Mouse (Mus musculus) left cerebral cortex, postnatal 25 days (tissue): ENCODE data around the gene Gtf2h2. TPM values are rescaled to one million over a fixed set of nuclear protein-coding genes. Genes with fewer than 3 reads are reported as not detected.
"Not testable (repeated sequence)": the region's sequence is repeated elsewhere in the genome, so short reads cannot be mapped to it uniquely, and the experiment has no call there.

ENCODE experiments used
- DNase-seq, 2 experiments: peaks; one replicate each; pipeline ENCODE4 v3.0.0; 2022; ENCODE audit warnings: low spot score in 2 of 2, mixed read lengths in 1 of 2
- intact Hi-C: fragments of 180-260 bp; cut with DNase I; formaldehyde crosslinking; loops from one replicate; pipeline ENCODE4 v1.15.1; 2025
- total RNA-seq, 2 experiments: library from RNA; stranded (reverse); gene quantifications; 2 replicates each; pipeline ENCODE4 v1.2.3; 2021

Gene Gtf2h2
- total RNA-seq, 2 experiments from 2014 or later: 28.6 to 34.8 TPM

GRCm38 (mm10) chr13:100493313-100493712, 934 bp upstream of the Gtf2h2 start:
- DNase-seq: no peak
- intact Hi-C loops: no loop called here

- intact Hi-C loops: loop anchor here (1.0 kb wide), 1 partner anchor 125 kb away; the partner anchor contains the start of gene Marveld2
- no peak for DNase-seq
Observed at GRCm38 (mm10) chr13:100491623-100492022, 756 bp downstream of the Gtf2h2 start.

GRCm38 (mm10) chr13:100490424-100490823, 2.0 kb downstream of the Gtf2h2 start:
- intact Hi-C loops: no loop called here
- DNase-seq: peak in 1 of 2 experiments; percentile 17

- intact Hi-C loops: no loop called here
- DNase-seq: no peak
Observed at GRCm38 (mm10) chr13:100483610-100484009, 8.8 kb downstream of the Gtf2h2 start.

- intact Hi-C loops: no loop called here
- DNase-seq: no peak
Observed at GRCm38 (mm10) chr13:100463527-100464222, 28.7 kb downstream of the Gtf2h2 start.

- intact Hi-C loops: no loop called here
- no peak for DNase-seq
Observed at GRCm38 (mm10) chr13:100461336-100461735, 31.0 kb downstream of the Gtf2h2 start.

- intact Hi-C loops, DNase-seq: not testable (repeated sequence)
Observed at GRCm38 (mm10) chr13:100452415-100453127, 39.8 kb downstream of the Gtf2h2 start, which contains the start of gene Naip1. TSS of gene Naip1 (minus strand) at chr13:100452869.

- intact Hi-C loops: loop anchor here (10.0 kb wide), 1 partner anchor 265 kb away; no protein-coding TSS in a partner anchor
- no peak for DNase-seq
Observed at GRCm38 (mm10) chr13:100449495-100449894, 42.9 kb downstream of the Gtf2h2 start.

- DNase-seq: no peak
- intact Hi-C loops: loop anchor here (10.0 kb wide), 1 partner anchor 255 kb away; no protein-coding TSS in a partner anchor
Observed at GRCm38 (mm10) chr13:100440116-100440515, 52.3 kb downstream of the Gtf2h2 start.

GRCm38 (mm10) chr13:100438701-100439100, 53.7 kb downstream of the Gtf2h2 start:
- intact Hi-C loops: no loop called here
- DNase-seq: no peak

- intact Hi-C loops: no loop called here
- no peak for DNase-seq
Observed at GRCm38 (mm10) chr13:100437322-100437825, 55.0 kb downstream of the Gtf2h2 start.

GRCm38 (mm10) chr13:100436556-100437163, 55.7 kb downstream of the Gtf2h2 start:
- DNase-seq, intact Hi-C loops: not testable (repeated sequence)

- intact Hi-C loops: not testable (repeated sequence)
Observed at GRCm38 (mm10) chr13:100419958-100420357, 72.4 kb downstream of the Gtf2h2 start.

GRCm38 (mm10) chr13:100414428-100414827, 78.0 kb downstream of the Gtf2h2 start:
- intact Hi-C loops: no loop called here
- DNase-seq: no peak

More at GRCm38 (mm10) chr13:100419958-100420357, 72.4 kb downstream of the Gtf2h2 start:
- DNase-seq: not testable (repeated sequence)

Other genes with a start within 250 kb of the Gtf2h2 start
- gene Naip5, start 246.3 kb downstream of the Gtf2h2 start, total RNA-seq: under 1 TPM; 0.39 to 0.46 TPM
- gene Naip6, start 174.9 kb downstream of the Gtf2h2 start, total RNA-seq: under 1 TPM; 0.09 to 0.11 TPM
- under 1 TPM; 0.16 TPM for gene Naip1, start 39.7 kb downstream of the Gtf2h2 start, total RNA-seq
- 10 to 100 TPM in 1 of 2 experiments, 1 to 10 TPM in 1; 9.2 to 10.6 TPM for gene Ocln, start 60.1 kb upstream of the Gtf2h2 start, total RNA-seq
- gene Marveld2, start 124.4 kb upstream of the Gtf2h2 start, total RNA-seq: 1 to 10 TPM; 1.2 to 1.8 TPM
- 10 to 100 TPM; 88.7 to 89.7 TPM for gene Ak6, start 158.4 kb upstream of the Gtf2h2 start, total RNA-seq
- gene Rad17, start 158.5 kb upstream of the Gtf2h2 start, total RNA-seq: 10 to 100 TPM; 14.2 to 15.5 TPM
- 10 to 100 TPM; 27.4 to 30.9 TPM for gene Taf9, start 159.0 kb upstream of the Gtf2h2 start, total RNA-seq
- gene Ccdc125, start 177.1 kb upstream of the Gtf2h2 start, total RNA-seq: under 1 TPM in 1 of 2 experiments, not detected in 1; 0.23 TPM
- 10 to 100 TPM; 35.3 to 39.3 TPM for gene Cdk7, start 238.4 kb upstream of the Gtf2h2 start, total RNA-seq